Mouse (Mus musculus): ENCODE data around the gene Scg3. TPM values are rescaled to one million over a fixed set of nuclear protein-coding genes. Genes with fewer than 3 reads are reported as not detected.
"Not testable (repeated sequence)": the region's sequence is repeated elsewhere in the genome, so short reads cannot be mapped to it uniquely, and the experiment has no call there.

Gene Scg3
- polyA plus RNA-seq, 1 experiment, result not detected

DNA sequence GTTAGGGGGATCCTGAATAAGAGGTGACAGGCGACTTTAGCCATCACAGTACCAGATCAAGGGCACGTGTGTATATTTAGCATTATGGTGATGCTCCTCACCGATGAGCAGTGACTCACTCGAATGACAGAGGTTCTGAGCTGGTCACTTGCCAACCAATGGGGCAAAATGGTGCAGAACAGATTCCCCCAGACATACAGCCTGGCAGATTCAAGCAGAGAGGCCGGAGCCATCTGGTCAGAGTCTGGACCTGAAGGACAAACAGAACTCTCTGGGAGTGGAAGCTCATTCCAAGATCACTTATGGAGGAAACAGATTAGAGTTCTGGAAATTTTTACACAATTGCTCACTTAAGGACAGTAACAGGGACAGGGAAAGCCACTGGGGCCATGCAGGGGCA, 17.2 kb downstream of the Scg3 start:
- no peaks in the 10 kb centered on the region for H3K4me1 ChIP-seq
- H3K9me3 ChIP-seq, result no peaks in the 10 kb centered on the region
- H3K36me3 ChIP-seq (replicated peaks; ENCODE audit: low read length), result no peaks in the 10 kb centered on the region
- H3K4me3 ChIP-seq (replicated peaks), result no peak overlapping the region
- no peak for TF ChIP-seq FLI1 (IDR thresholded peaks at IDR 0.05; ENCODE audit: low read length)
- no peak for TF ChIP-seq GATA1 (IDR thresholded peaks at IDR 0.05; ENCODE audit: borderline replicate concordance, low read length)
- no peaks in the 10 kb centered on the region for H3K27me3 ChIP-seq (replicated peaks)

DNA sequence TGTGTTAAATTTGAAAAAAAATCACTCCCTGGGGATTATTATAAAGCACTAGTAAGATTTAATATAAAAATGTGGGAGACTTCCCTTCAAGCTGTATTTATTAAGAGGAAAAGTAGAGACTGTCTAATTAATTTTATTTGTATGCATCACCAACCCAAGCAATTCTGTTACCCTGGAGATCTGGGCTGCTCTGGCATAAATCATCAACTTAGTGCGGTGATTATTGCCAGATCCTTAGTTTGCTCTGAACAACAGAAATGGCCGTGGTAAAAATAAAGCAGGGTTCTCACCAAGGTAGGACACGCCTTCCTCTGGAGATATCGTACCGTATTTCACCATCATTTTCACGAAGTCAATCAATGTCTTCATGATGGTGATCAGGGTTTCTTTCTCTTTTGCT, 18.5 kb downstream of the Scg3 start:
- TF ChIP-seq FLI1 (IDR thresholded peaks at IDR 0.05; ENCODE audit: low read length), result no peak
- TF ChIP-seq GATA1 (IDR thresholded peaks at IDR 0.05; ENCODE audit: borderline replicate concordance, low read length), result no peak
- no peaks in the 10 kb centered on the region for H3K4me1 ChIP-seq

DNA sequence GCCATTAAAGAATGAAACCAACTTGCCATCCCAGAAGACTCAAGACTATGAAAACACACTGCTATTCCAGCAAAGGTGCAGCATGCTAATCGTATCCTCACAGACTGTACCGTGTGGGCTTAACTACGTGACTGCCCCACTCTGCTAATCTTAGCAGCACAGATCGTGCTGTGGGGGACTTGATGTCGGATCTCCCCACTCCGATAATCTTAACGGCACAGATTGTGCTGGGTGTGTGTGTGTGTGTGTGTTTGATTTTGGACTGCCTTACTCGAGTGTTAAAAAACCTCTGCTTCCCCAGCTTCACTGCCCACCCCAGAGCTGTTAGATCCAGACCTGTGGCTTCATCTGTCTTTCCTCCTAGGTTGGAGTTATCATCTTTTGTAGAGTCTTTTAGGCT, 22.9 kb downstream of the Scg3 start:
- TF ChIP-seq GATA1 (IDR thresholded peaks at IDR 0.05; ENCODE audit: borderline replicate concordance, low read length) (no peak), FLI1 (IDR thresholded peaks at IDR 0.05; ENCODE audit: low read length) (no peak)

More for the DNA sequence above, 18.5 kb downstream of the Scg3 start:
- H3K9me3 ChIP-seq, result no peaks in the 10 kb centered on the region; the same call in 1 of the 2 replicates
- H3K36me3 ChIP-seq (replicated peaks; ENCODE audit: low read length), result no peaks in the 10 kb centered on the region
- no peak overlapping the region for H3K4me3 ChIP-seq (replicated peaks)
- H3K27me3 ChIP-seq (replicated peaks), result no peaks in the 10 kb centered on the region

DNA sequence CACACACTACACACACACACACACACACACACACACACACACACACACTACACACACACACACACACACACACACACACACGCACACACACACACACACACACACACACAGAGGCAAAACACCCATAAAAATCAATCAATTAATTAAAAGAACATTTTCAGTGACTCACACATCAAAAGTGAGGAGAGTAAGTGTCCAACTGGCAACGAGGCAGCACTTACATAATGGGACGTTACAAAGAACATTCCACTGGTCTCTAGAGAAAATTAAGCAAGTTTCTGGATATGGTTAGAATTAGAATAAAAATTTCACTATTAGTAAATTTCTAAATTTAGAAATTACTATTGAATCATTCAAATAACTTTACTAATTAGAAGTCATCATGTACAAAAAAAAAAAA, 27.4 kb downstream of the Scg3 start:
- H3K4me1 ChIP-seq; H3K27me3 ChIP-seq (replicated peaks); H3K4me3 ChIP-seq (replicated peaks); H3K9me3 ChIP-seq; H3K36me3 ChIP-seq (replicated peaks; ENCODE audit: low read length): not testable (repeated sequence)

More for the DNA sequence above, 22.9 kb downstream of the Scg3 start:
- H3K9me3 ChIP-seq, result no peaks in the 10 kb centered on the region; the same call in 1 of the 2 replicates
- no peak overlapping the region for H3K4me3 ChIP-seq (replicated peaks)
- no peaks in the 10 kb centered on the region for H3K27me3 ChIP-seq (replicated peaks)
- no peaks in the 10 kb centered on the region for H3K36me3 ChIP-seq (replicated peaks; ENCODE audit: low read length)
- no peaks in the 10 kb centered on the region for H3K4me1 ChIP-seq

DNA sequence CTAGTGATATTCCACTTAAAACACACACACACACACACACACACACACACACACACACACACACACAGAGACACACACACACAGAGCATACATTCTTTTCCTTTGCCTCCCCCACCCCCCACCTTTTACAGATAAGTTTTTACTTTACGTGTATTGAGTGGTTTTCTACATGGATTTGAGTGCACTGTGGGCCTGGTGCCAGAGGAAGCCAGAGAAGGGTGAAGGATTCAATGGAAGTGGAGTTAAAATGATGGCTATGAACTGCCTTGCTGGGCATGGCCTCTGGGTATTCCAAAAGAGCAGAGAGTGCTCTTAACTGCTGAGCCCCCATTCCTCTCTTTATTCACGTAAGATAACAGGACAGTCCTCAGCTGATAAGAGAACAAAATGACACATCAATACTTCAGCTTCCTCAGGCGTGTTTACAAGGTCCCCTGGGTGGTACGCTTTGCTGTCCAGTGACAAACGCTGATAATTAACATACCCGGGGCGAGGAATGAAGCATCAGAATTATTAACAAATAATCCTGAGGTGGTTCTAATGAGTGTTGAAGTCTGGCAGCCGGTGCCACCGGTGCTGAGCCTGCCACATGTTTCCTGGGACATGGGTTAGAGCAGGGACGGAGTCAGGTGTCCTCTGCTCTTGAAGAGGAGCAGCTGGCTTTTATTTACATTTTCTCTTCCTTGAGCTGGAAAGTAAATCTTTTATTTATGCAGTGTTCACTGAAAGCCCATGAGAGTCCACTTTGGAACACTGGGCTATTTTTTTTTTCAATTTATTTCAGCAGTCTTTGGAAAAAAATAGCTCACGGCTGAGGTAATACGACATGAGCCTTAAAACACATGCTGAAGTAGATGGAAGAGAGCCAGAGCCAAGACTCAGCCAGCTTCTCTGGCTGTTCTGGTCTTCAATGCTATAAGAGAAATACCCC, 29.6 kb downstream of the Scg3 start:
- TF ChIP-seq FLI1 (IDR thresholded peaks at IDR 0.05; ENCODE audit: low read length) (no peak), GATA1 (IDR thresholded peaks at IDR 0.05; ENCODE audit: borderline replicate concordance, low read length) (no peak)
- Histone ChIP-seq H3K27me3 (replicated peaks) (no peaks in the 10 kb centered on the region), H3K4me1 (no peaks in the 10 kb centered on the region), H3K9me3 (no peaks in the 10 kb centered on the region), H3K36me3 (replicated peaks; ENCODE audit: low read length) (no peaks in the 10 kb centered on the region), H3K4me3 (replicated peaks) (no peak overlapping the region)

DNA sequence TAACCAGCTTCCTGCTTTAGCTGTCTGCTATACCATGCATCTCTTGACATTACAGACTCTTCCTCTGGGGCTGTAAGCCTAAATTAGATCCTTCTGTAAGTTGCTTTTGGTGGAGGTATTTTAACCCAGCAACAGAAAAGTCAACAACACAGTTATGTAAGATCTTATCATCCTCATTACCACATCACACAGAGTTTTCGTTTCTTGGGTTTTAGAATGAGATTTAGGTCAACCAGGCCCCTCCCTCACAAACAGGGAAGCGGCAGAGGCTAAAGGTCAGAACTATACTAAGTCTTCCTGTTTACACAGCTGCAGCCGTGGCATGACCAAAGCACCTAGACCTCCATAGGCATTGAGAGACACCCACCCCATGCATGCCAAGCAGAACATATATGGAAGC, 38.5 kb downstream of the Scg3 start:
- no peaks in the 10 kb centered on the region for H3K27me3 ChIP-seq (replicated peaks)
- H3K36me3 ChIP-seq (replicated peaks; ENCODE audit: low read length), result no peaks in the 10 kb centered on the region
- H3K4me1 ChIP-seq, result no peaks in the 10 kb centered on the region
- no peak overlapping the region for H3K4me3 ChIP-seq (replicated peaks)
- TF ChIP-seq FLI1 (IDR thresholded peaks at IDR 0.05; ENCODE audit: low read length) (no peak), GATA1 (IDR thresholded peaks at IDR 0.05; ENCODE audit: borderline replicate concordance, low read length) (no peak)
- H3K9me3 ChIP-seq, result peaks cover 21% of the 10 kb centered on the region

DNA sequence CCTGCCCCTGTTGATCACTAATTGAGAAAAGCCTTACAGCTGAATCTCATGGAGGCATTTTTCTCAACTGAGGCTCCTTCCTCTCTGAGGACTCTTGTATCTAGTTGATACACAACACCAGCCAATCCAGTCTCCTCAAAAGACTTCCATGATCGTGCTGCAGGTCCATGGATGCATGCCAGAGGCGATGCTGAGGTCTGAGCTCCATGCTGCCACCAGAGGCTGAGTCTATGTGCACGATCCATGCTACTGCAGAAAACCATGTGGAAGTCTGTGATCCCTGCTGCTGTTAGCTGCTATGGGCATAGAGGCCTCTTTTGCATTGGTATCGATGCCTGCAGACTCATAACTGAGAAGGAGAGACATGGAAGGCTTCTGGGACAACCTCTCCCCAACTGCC, 49.6 kb downstream of the Scg3 start:
- no peak for TF ChIP-seq FLI1 (IDR thresholded peaks at IDR 0.05; ENCODE audit: low read length)
- no peak for TF ChIP-seq GATA1 (IDR thresholded peaks at IDR 0.05; ENCODE audit: borderline replicate concordance, low read length)
- H3K36me3 ChIP-seq (replicated peaks; ENCODE audit: low read length), result no peaks in the 10 kb centered on the region
- H3K4me1 ChIP-seq, result no peaks in the 10 kb centered on the region
- H3K9me3 ChIP-seq, result no peaks in the 10 kb centered on the region
- no peak overlapping the region for H3K4me3 ChIP-seq (replicated peaks)
- no peaks in the 10 kb centered on the region for H3K27me3 ChIP-seq (replicated peaks)

DNA sequence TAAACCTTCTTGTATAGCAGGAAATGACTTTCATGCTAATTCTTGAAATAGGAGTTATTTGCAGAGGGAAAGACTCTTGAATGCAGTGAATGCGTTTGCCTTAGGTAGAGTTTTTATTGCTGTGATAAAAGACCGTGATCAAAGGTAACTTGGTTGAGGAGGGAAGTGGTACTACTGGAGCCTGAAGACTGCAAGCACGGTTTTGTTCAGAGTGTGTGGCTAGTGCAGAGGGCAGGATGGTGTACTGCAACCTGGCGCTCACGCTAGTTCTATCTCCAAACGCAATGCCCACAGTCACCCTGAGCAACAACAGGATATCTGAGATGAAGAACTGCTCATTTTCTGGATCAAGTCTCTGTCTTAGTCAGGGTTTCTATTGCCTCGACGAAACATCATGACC, 50.3 kb downstream of the Scg3 start:
- no peaks in the 10 kb centered on the region for H3K9me3 ChIP-seq
- H3K36me3 ChIP-seq (replicated peaks; ENCODE audit: low read length), result no peaks in the 10 kb centered on the region
- H3K27me3 ChIP-seq (replicated peaks), result no peaks in the 10 kb centered on the region
- H3K4me1 ChIP-seq, result no peaks in the 10 kb centered on the region
- H3K4me3 ChIP-seq (replicated peaks), result no peak overlapping the region
- TF ChIP-seq GATA1 (IDR thresholded peaks at IDR 0.05; ENCODE audit: borderline replicate concordance, low read length) (no peak), FLI1 (IDR thresholded peaks at IDR 0.05; ENCODE audit: low read length) (no peak)

DNA sequence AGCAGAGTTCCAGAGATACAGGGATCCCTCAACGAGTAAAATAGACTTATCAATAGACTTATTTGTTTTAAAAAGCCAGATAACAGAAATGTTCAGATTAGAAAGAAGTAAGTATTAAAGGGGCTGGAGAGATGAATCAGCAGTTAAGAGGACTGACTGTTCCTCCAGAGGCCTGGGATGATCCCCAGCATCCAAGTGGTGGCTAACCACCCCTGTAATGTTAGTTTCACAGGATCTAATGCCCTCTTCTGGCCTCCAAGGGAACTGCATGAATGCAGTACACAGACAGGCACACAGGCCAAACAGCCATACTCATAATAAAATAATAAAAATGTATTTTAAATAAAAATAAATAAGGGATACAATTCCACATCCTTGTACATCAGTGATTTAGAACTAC, 51.0 kb downstream of the Scg3 start:
- no peaks in the 10 kb centered on the region for H3K9me3 ChIP-seq
- H3K4me1 ChIP-seq, result no peaks in the 10 kb centered on the region
- no peaks in the 10 kb centered on the region for H3K36me3 ChIP-seq (replicated peaks; ENCODE audit: low read length)
- H3K4me3 ChIP-seq (replicated peaks), result no peak overlapping the region
- H3K27me3 ChIP-seq (replicated peaks), result no peaks in the 10 kb centered on the region
- TF ChIP-seq FLI1 (IDR thresholded peaks at IDR 0.05; ENCODE audit: low read length), result no peak
- TF ChIP-seq GATA1 (IDR thresholded peaks at IDR 0.05; ENCODE audit: borderline replicate concordance, low read length), result no peak

DNA sequence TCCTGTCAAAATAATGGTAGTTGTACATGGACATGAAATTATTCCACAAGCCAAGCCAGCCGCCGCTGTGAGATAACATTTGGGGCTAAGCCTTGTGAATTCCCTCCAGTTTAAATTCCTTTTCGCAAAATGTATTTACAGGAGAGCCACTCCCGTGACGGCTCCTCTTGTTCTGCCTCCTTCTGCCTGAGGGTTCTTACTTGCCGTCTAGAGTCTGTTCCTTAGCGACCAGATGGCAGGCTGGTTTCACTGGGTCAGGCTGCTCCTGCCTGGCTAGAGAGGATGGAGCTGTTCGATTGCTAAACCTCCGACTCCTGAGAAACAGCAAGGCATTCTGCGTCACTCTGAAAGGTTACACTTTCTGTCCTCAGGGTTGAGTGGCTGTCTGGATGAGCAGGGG, 51.7 kb downstream of the Scg3 start:
- TF ChIP-seq GATA1 (IDR thresholded peaks at IDR 0.05; ENCODE audit: borderline replicate concordance, low read length) (no peak), FLI1 (IDR thresholded peaks at IDR 0.05; ENCODE audit: low read length) (no peak)
- no peak overlapping the region for H3K4me3 ChIP-seq (replicated peaks)
- no peaks in the 10 kb centered on the region for H3K9me3 ChIP-seq
- H3K4me1 ChIP-seq, result no peaks in the 10 kb centered on the region
- H3K27me3 ChIP-seq (replicated peaks), result peaks cover 2% of the 10 kb centered on the region
- H3K36me3 ChIP-seq (replicated peaks; ENCODE audit: low read length), result no peaks in the 10 kb centered on the region

All from megakaryocyte, embryonic 14.5 days (primary cell).